Mouse (Mus musculus): Measurements from ENCODE around the gene Prkar2a.

Prkar2a gene

GRCm38 (mm10) chr9:108691846-108692225 lies 2.7 kb downstream of the Prkar2a start:
- DNase-seq (ENCODE audit: extremely low spot score, low read depth, low spot score): no peak

- DNase-seq (ENCODE audit: extremely low spot score, low read depth, low spot score): no peak
These were observed 3.3 kb downstream of the Prkar2a start for GRCm38 (mm10) chr9:108692226-108693041.

GRCm38 (mm10) chr9:108693946-108694345 lies 4.8 kb downstream of the Prkar2a start:
- no peak for DNase-seq (ENCODE audit: extremely low spot score, low read depth, low spot score)

GRCm38 (mm10) chr9:108694533-108694932 lies 5.4 kb downstream of the Prkar2a start:
- no peak for DNase-seq (ENCODE audit: extremely low spot score, low read depth, low spot score)

- DNase-seq (ENCODE audit: extremely low spot score, low read depth, low spot score): no peak
These were observed 13.4 kb downstream of the Prkar2a start for GRCm38 (mm10) chr9:108702476-108702875.

- DNase-seq (ENCODE audit: extremely low spot score, low read depth, low spot score): no peak
These were observed 14.4 kb downstream of the Prkar2a start for GRCm38 (mm10) chr9:108703373-108704110.

GRCm38 (mm10) chr9:108704591-108704990 lies 15.5 kb downstream of the Prkar2a start:
- no peak for DNase-seq (ENCODE audit: extremely low spot score, low read depth, low spot score)

- no peak for DNase-seq (ENCODE audit: extremely low spot score, low read depth, low spot score)
These were observed 18.1 kb downstream of the Prkar2a start for GRCm38 (mm10) chr9:108707212-108707611.

- no peak for DNase-seq (ENCODE audit: extremely low spot score, low read depth, low spot score)
These were observed 19.7 kb downstream of the Prkar2a start for GRCm38 (mm10) chr9:108708833-108709232.

GRCm38 (mm10) chr9:108710767-108711166 lies 21.7 kb downstream of the Prkar2a start:
- no peak for DNase-seq (ENCODE audit: extremely low spot score, low read depth, low spot score)

GRCm38 (mm10) chr9:108716199-108716598 lies 27.1 kb downstream of the Prkar2a start:
- no peak for DNase-seq (ENCODE audit: extremely low spot score, low read depth, low spot score)

GRCm38 (mm10) chr9:108723751-108724150 lies 34.6 kb downstream of the Prkar2a start:
- no peak for DNase-seq (ENCODE audit: extremely low spot score, low read depth, low spot score)

GRCm38 (mm10) chr9:108726116-108726515 lies 37.0 kb downstream of the Prkar2a start:
- no peak for DNase-seq (ENCODE audit: extremely low spot score, low read depth, low spot score)

- DNase-seq (ENCODE audit: extremely low spot score, low read depth, low spot score): no peak
These were observed 39.9 kb downstream of the Prkar2a start for GRCm38 (mm10) chr9:108729050-108729449.

- DNase-seq (ENCODE audit: extremely low spot score, low read depth, low spot score): no peak
These were observed 43.3 kb downstream of the Prkar2a start for GRCm38 (mm10) chr9:108732462-108732861.

- DNase-seq (ENCODE audit: extremely low spot score, low read depth, low spot score): no peak
These were observed 45.5 kb downstream of the Prkar2a start for GRCm38 (mm10) chr9:108734626-108735025.

- no peak for DNase-seq (ENCODE audit: extremely low spot score, low read depth, low spot score)
These were observed 50.1 kb downstream of the Prkar2a start for GRCm38 (mm10) chr9:108739239-108739638.

GRCm38 (mm10) chr9:108740062-108740461 lies 50.9 kb downstream of the Prkar2a start:
- no peak for DNase-seq (ENCODE audit: extremely low spot score, low read depth, low spot score)

- DNase-seq (ENCODE audit: extremely low spot score, low read depth, low spot score): no peak
These were observed 52.9 kb downstream of the Prkar2a start for GRCm38 (mm10) chr9:108742048-108742447.

- no peak for DNase-seq (ENCODE audit: extremely low spot score, low read depth, low spot score)
These were observed 57.9 kb downstream of the Prkar2a start for GRCm38 (mm10) chr9:108746876-108747499.

- DNase-seq (ENCODE audit: extremely low spot score, low read depth, low spot score): no peak
These were observed 58.6 kb downstream of the Prkar2a start for GRCm38 (mm10) chr9:108747694-108748093.

Data from hindlimb bud, embryonic 11.5 days (tissue).